Mouse (Mus musculus) megakaryocyte, embryonic 14.5 days (primary cell): ENCODE data around the gene Cab39.

Experiments used
- FLI1 ChIP-seq: IDR thresholded peaks from 2 replicates; pipeline ENCODE4 v1.6.1; 2012; ENCODE audit warnings: low read length, inconsistent platforms, mixed read lengths
- GATA1 ChIP-seq: IDR thresholded peaks from 3 replicates; pipeline ENCODE4 v1.6.1; 2012; ENCODE audit warnings: mixed read lengths, low read length, inconsistent platforms, borderline replicate concordance

DNA sequence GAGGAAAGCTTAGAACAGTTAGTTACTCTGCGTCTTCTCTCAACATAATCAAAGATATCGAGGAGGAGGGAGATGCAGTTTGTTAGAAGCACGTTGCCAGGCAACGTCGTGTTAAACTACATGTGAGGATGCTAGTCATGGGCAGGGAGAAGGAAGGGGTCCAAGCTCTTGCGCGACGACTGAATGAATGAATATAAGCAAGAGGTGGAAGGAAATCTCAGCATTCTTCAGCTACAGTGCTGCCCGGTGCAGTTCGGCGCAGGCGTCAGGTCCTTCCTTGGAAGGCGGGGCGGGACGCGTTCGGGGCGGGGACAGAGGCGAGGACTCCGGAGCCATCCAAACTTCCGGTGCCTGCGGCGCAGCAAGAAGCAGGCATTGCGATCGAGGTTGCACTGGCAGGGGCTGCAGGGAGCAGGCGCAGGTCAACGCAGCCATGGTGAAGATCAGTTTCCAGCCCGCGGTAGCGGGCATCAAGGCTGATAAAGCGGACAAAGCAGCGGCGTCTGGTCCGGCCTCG is 101.0 kb downstream of the Cab39 start, which contains the start of gene Itm2c:
- no peak for TF ChIP-seq GATA1
- TF ChIP-seq FLI1 = no peak
